Comparison of ENCODE assay signal across 8 mouse cellular contexts in the genomic region with DNA sequence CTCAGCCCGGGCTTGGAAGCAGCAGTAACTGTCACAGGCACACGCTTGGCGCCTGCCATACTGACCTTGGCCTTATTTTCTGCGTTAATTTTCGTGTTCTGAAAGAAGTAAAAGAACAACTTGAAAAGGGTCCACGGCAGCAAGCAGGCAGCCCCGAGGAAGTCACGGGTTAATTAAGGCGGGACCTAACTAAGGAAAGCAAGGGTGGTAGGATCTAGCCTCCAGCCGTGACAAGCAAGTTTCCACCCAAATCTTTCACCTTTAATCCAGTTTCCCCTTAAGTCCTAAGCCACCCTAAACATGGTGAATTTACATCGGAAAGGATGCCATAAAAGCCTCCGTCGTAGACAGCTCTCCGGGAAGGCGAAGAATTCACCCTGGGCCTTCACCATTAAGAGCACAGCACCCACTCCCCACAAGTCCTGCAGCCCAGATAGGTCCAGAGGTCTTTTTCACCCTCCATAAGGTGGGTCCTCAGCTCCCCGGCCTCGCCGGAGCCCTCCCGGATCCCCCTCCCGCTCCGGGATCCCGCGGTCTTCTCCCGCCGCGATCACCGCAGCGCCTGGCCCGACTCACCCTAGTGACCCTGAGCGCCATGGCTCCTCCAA. TPM values are rescaled to one million over a fixed set of nuclear protein-coding genes. Genes with fewer than 3 reads are reported as not detected.
DNase-seq lines count a peak whose midpoint lies in the region; ATAC-seq and TF ChIP-seq lines count a peak whose summit lies in the region.

No protein-coding gene starts in this region.

- peak overlapping the region; percentile 90 for H3K4me3 ChIP-seq in lung, embryonic 15.5 days
- H3K4me3 ChIP-seq in bone marrow macrophage, adult 2 months (ENCODE audit: insufficient read depth, low read length): peak overlapping the region; percentile 91
- peak overlapping the region; percentile 97 for H3K4me3 ChIP-seq in macrophage (ENCODE audit: inconsistent target)
- H3K4me3 ChIP-seq in stomach, embryonic 15.5 days (replicated peaks): peak overlapping the region; percentile 93

- peak overlapping the region; percentile 88 for H3K9ac ChIP-seq in lung, embryonic 15.5 days
- peak overlapping the region; percentile 73 for H3K9ac ChIP-seq in stomach, embryonic 15.5 days

- H3K27me3 ChIP-seq in lung, embryonic 15.5 days: no peaks in the 10 kb centered on the region
- H3K27me3 ChIP-seq in stomach, embryonic 15.5 days (replicated peaks): no peaks in the 10 kb centered on the region

- no peak for TF ChIP-seq CTCF in bone marrow macrophage, adult 2 months (IDR thresholded peaks at IDR 0.05; ENCODE audit: low read depth, low read length)

- peak overlapping the region; percentile 73 for H3K4me2 ChIP-seq in lung, embryonic 15.5 days
- peak overlapping the region; percentile 87 for H3K4me2 ChIP-seq in stomach, embryonic 15.5 days

- ATAC-seq in lung, embryonic 15.5 days (ENCODE audit: borderline replicate concordance, extremely low read depth, low FRiP score, low TSS enrichment): peak; percentile 44; the same call in 1 of the 2 replicates
- no peak for ATAC-seq in stomach, embryonic 15.5 days (ENCODE audit: insufficient read depth, low FRiP score, low read depth)

- H3K27ac ChIP-seq in lung, embryonic 15.5 days: peak overlapping the region; percentile 44
- peak overlapping the region; percentile 58 for H3K27ac ChIP-seq in bone marrow macrophage, adult 2 months (ENCODE audit: insufficient read depth, low read depth, low read length)
- peak overlapping the region; percentile 85 for H3K27ac ChIP-seq in macrophage
- peak overlapping the region; percentile 74 for H3K27ac ChIP-seq in stomach, embryonic 15.5 days

- peaks cover 24% of the 10 kb centered on the region for H3K36me3 ChIP-seq in lung, embryonic 15.5 days
- H3K36me3 ChIP-seq in macrophage (ENCODE audit: inconsistent target): no peaks in the 10 kb centered on the region
- H3K36me3 ChIP-seq in stomach, embryonic 15.5 days: 0 out of 2 replicates have a peak, but pooled peaks cover under 1% of the 10 kb centered on the region

- intact Hi-C loops in heart, postnatal 10 days (cut with DNase I): no loop called here

- DNase-seq in lung, postnatal 4 days: no peak
- DNase-seq in heart, postnatal 10 days: peak; percentile 4 to 11
- DNase-seq in gastrocnemius, postnatal 10 days: no peak
- DNase-seq in left cerebral cortex, adult 9 months (ENCODE audit: low spot score in 2 of 2): no peak

- H3K79me2 ChIP-seq in macrophage (ENCODE audit: inconsistent target): peaks cover 40% of the 10 kb centered on the region

- WGBS in lung, embryonic 15.5 days: 0% methylated on average over 30 of the region's 30 CpGs
- under 1% methylated on average over 29 of the region's 30 CpGs for WGBS in macrophage (ENCODE audit: missing documents)
- under 1% methylated on average over 30 of the region's 30 CpGs for WGBS in stomach, embryonic 15.5 days

- peaks cover 19% of the 10 kb centered on the region for H3K4me1 ChIP-seq in lung, embryonic 15.5 days
- peaks cover 5% of the 10 kb centered on the region for H3K4me1 ChIP-seq in bone marrow macrophage, adult 2 months (ENCODE audit: control insufficient read depth, insufficient read depth, low read length)
- peaks cover 13% of the 10 kb centered on the region for H3K4me1 ChIP-seq in stomach, embryonic 15.5 days

- no peaks in the 10 kb centered on the region for H3K9me3 ChIP-seq in lung, embryonic 15.5 days
- H3K9me3 ChIP-seq in stomach, embryonic 15.5 days: no peaks in the 10 kb centered on the region

- TF ChIP-seq POLR2A in bone marrow macrophage, adult 2 months (IDR thresholded peaks at IDR 0.05; ENCODE audit: borderline replicate concordance, low read depth, low read length): no peak

RNA-seq across cellular contexts. Expression of gene Ccnb1, which starts 0.5 kb away (rescaled TPM):
- 291 and 295 TPM in 2 replicates for polyA plus RNA-seq in lung, embryonic 15.5 days (2015; fragmentation: Nextera tagmentation; extraction: Ambion mirVana)
- polyA plus RNA-seq in bone marrow macrophage, adult 2 months (2012; ENCODE audit: insufficient read depth, insufficient read length, missing spikeins): 35.0 and 42.5 TPM in 2 replicates
- total RNA-seq in heart, postnatal 10 days (2021): 10 to 100 TPM; 19.3 to 27.8 TPM
- total RNA-seq in macrophage (2018; cell fraction: chromatin; rRNA removed): 10 to 100 TPM in 2 of 26 experiments, 1 to 10 TPM in 20, under 1 TPM in 4; 0.57 to 31.0 (median 3.5) TPM
- total RNA-seq in macrophage (2018; cell fraction: cytosol; rRNA removed): 1 to 10 TPM; 1.9 to 9.2 (median 3.3) TPM
- 10 to 100 TPM in 1 of 26 experiments, 1 to 10 TPM in 25; 1.4 to 16.0 (median 3.4) TPM for total RNA-seq in macrophage (2018; cell fraction: nucleus; rRNA removed)
- 1.8 to 7.7 TPM (median 6.2 TPM) in 3 replicates for polyA plus RNA-seq in macrophage (2018)
- 207 and 208 TPM in 2 replicates for polyA plus RNA-seq in stomach, embryonic 15.5 days (2015; fragmentation: Nextera tagmentation; extraction: Ambion mirVana)
- total RNA-seq in gastrocnemius, postnatal 10 days (2021): 10 to 100 TPM; 10.4 to 13.0 TPM

RNA-seq across cellular contexts. Expression of gene Cenph, which starts 10.2 kb away (rescaled TPM):
- 37.4 and 38.1 TPM in 2 replicates for polyA plus RNA-seq in lung, embryonic 15.5 days (2015; fragmentation: Nextera tagmentation; extraction: Ambion mirVana)
- polyA plus RNA-seq in bone marrow macrophage, adult 2 months (2012; ENCODE audit: insufficient read depth, insufficient read length, missing spikeins): 13.5 and 14.2 TPM in 2 replicates
- 1 to 10 TPM; 2.1 to 2.8 TPM for total RNA-seq in heart, postnatal 10 days (2021)
- 1 to 10 TPM in 19 of 26 experiments, under 1 TPM in 3, not detected in 4; 0.77 to 10.0 (median 3.6) TPM for total RNA-seq in macrophage (2018; cell fraction: chromatin; rRNA removed)
- 1 to 10 TPM in 24 of 26 experiments, under 1 TPM in 2; 0.90 to 2.4 (median 1.5) TPM for total RNA-seq in macrophage (2018; cell fraction: cytosol; rRNA removed)
- 10 to 100 TPM in 1 of 26 experiments, 1 to 10 TPM in 14, under 1 TPM in 7, not detected in 4; 0.46 to 16.3 (median 1.5) TPM for total RNA-seq in macrophage (2018; cell fraction: nucleus; rRNA removed)
- 0.86 to 7.4 TPM (median 4.3 TPM) in 3 replicates for polyA plus RNA-seq in macrophage (2018)
- 28.0 and 33.9 TPM in 2 replicates for polyA plus RNA-seq in stomach, embryonic 15.5 days (2015; fragmentation: Nextera tagmentation; extraction: Ambion mirVana)
- 1 to 10 TPM; 2.3 to 3.3 TPM for total RNA-seq in gastrocnemius, postnatal 10 days (2021)

RNA-seq across cellular contexts. Expression of gene Mrps36, which starts 41.5 kb away (rescaled TPM):
- polyA plus RNA-seq in lung, embryonic 15.5 days (2015; fragmentation: Nextera tagmentation; extraction: Ambion mirVana): 167 and 169 TPM in 2 replicates
- 68.4 and 89.2 TPM in 2 replicates for polyA plus RNA-seq in bone marrow macrophage, adult 2 months (2012; ENCODE audit: insufficient read depth, insufficient read length, missing spikeins)
- 100 to 1,000 TPM; 163 to 174 TPM for total RNA-seq in heart, postnatal 10 days (2021)
- 1 to 10 TPM in 19 of 26 experiments, not detected in 7; 1.1 to 7.2 (median 2.2) TPM for total RNA-seq in macrophage (2018; cell fraction: chromatin; rRNA removed)
- total RNA-seq in macrophage (2018; cell fraction: cytosol; rRNA removed): 10 to 100 TPM; 47.4 to 77.3 (median 59.6) TPM
- 10 to 100 TPM in 8 of 26 experiments, 1 to 10 TPM in 18; 3.0 to 16.2 (median 7.0) TPM for total RNA-seq in macrophage (2018; cell fraction: nucleus; rRNA removed)
- 71.3 to 93.3 TPM (median 80.4 TPM) in 3 replicates for polyA plus RNA-seq in macrophage (2018)
- polyA plus RNA-seq in stomach, embryonic 15.5 days (2015; fragmentation: Nextera tagmentation; extraction: Ambion mirVana): 184 TPM in 2 replicates
- 100 to 1,000 TPM; 123 to 131 TPM for total RNA-seq in gastrocnemius, postnatal 10 days (2021)

RNA-seq across cellular contexts. Expression of gene Slc30a5, which starts 47.3 kb away (rescaled TPM):
- polyA plus RNA-seq in lung, embryonic 15.5 days (2015; fragmentation: Nextera tagmentation; extraction: Ambion mirVana): 55.2 and 56.2 TPM in 2 replicates
- 47.3 and 53.8 TPM in 2 replicates for polyA plus RNA-seq in bone marrow macrophage, adult 2 months (2012; ENCODE audit: insufficient read depth, insufficient read length, missing spikeins)
- total RNA-seq in heart, postnatal 10 days (2021): 10 to 100 TPM; 28.9 to 32.2 TPM
- total RNA-seq in macrophage (2018; cell fraction: chromatin; rRNA removed): 10 to 100 TPM; 22.7 to 86.7 (median 45.4) TPM
- 10 to 100 TPM; 27.8 to 64.5 (median 42.7) TPM for total RNA-seq in macrophage (2018; cell fraction: cytosol; rRNA removed)
- total RNA-seq in macrophage (2018; cell fraction: nucleus; rRNA removed): 10 to 100 TPM; 27.6 to 95.1 (median 53.0) TPM
- polyA plus RNA-seq in macrophage (2018): 51.0 to 58.9 TPM (median 54.2 TPM) in 3 replicates
- 58.4 and 64.3 TPM in 2 replicates for polyA plus RNA-seq in stomach, embryonic 15.5 days (2015; fragmentation: Nextera tagmentation; extraction: Ambion mirVana)
- total RNA-seq in gastrocnemius, postnatal 10 days (2021): 10 to 100 TPM; 19.1 to 23.5 TPM

RNA-seq across cellular contexts. Expression of gene Cdk7, which starts 55.2 kb away (rescaled TPM):
- 94.2 and 101 TPM in 2 replicates for polyA plus RNA-seq in lung, embryonic 15.5 days (2015; fragmentation: Nextera tagmentation; extraction: Ambion mirVana)
- polyA plus RNA-seq in bone marrow macrophage, adult 2 months (2012; ENCODE audit: insufficient read depth, insufficient read length, missing spikeins): 27.1 and 29.5 TPM in 2 replicates
- total RNA-seq in heart, postnatal 10 days (2021): 10 to 100 TPM; 29.5 to 34.8 TPM
- 100 to 1,000 TPM in 3 of 26 experiments, 10 to 100 TPM in 23; 19.1 to 114 (median 72.1) TPM for total RNA-seq in macrophage (2018; cell fraction: chromatin; rRNA removed)
- 10 to 100 TPM; 11.1 to 25.5 (median 18.9) TPM for total RNA-seq in macrophage (2018; cell fraction: cytosol; rRNA removed)
- total RNA-seq in macrophage (2018; cell fraction: nucleus; rRNA removed): 10 to 100 TPM; 19.4 to 70.0 (median 37.2) TPM
- polyA plus RNA-seq in macrophage (2018): 15.2 to 26.0 TPM (median 24.2 TPM) in 3 replicates
- 75.6 and 81.7 TPM in 2 replicates for polyA plus RNA-seq in stomach, embryonic 15.5 days (2015; fragmentation: Nextera tagmentation; extraction: Ambion mirVana)
- total RNA-seq in gastrocnemius, postnatal 10 days (2021): 10 to 100 TPM; 20.4 to 26.9 TPM

Comparison
In these comparisons a context has a peak if more than half of its experiments do, and no peak if none do; other contexts are left out.
1. DNase-seq: peak in heart, postnatal 10 days (2 of 2); none in lung, postnatal 4 days (0 of 2), gastrocnemius, postnatal 10 days (single experiment) and left cerebral cortex, adult 9 months (0 of 2).
2. Peak in every context shown above with its lines, with median percentiles within 50 percentile points of each other: H3K27ac ChIP-seq and H3K4me3 ChIP-seq.